Mouse (Mus musculus) MEL (cell line): ENCODE measurements around the gene Slc9a2. TPM values are rescaled to one million over a fixed set of nuclear protein-coding genes. Genes with fewer than 3 reads are reported as not detected.
"Not testable (repeated sequence)": the region's sequence is repeated elsewhere in the genome, so short reads cannot be mapped to it uniquely, and the experiment has no call there.

Experiments
- DNase-seq: peaks from one replicate; pipeline ENCODE4 v3.0.0; 2011; ENCODE audit warnings: low read depth, low spot score
- H3K27ac ChIP-seq: 2 replicates; pipeline ENCODE4 v1.5.1; 2012; ENCODE audit warnings: low read depth, mild to moderate bottlenecking, control low read depth, low read length, moderate library complexity; ENCODE audit not compliant: control insufficient read depth
- H3K27me3 ChIP-seq, 2 experiments: fragments of 150-350 bp in 1 of 2; sonication (generic) in 1 of 2; 2 replicates each; pipeline ENCODE4 v1.6.1; 2012; ENCODE audit warnings: low read length in 2 of 2, mild to moderate bottlenecking in 2 of 2, improper control_type of control experiment in 1 of 2, moderate library complexity in 1 of 2; ENCODE audit not compliant: insufficient read depth in 2 of 2, control insufficient read depth in 1 of 2
- H3K36me3 ChIP-seq, 2 experiments: 2 replicates each; pipeline ENCODE4 v1.6.1; 2012 to 2014; ENCODE audit warnings: low read length in 2 of 2, improper control_type of control experiment in 1 of 2, inconsistent platforms in 1 of 2, mild to moderate bottlenecking in 1 of 2; ENCODE audit not compliant: insufficient read depth in 2 of 2, control insufficient read depth in 1 of 2
- H3K4me1 ChIP-seq, 2 experiments: fragments of 150-350 bp in 1 of 2; sonication (generic) in 1 of 2; 2 replicates each; pipeline ENCODE4 v1.6.1; 2012; ENCODE audit warnings: low read length in 2 of 2, improper control_type of control experiment in 1 of 2, mild to moderate bottlenecking in 1 of 2; ENCODE audit not compliant: insufficient read depth in 2 of 2, control insufficient read depth in 1 of 2
- H3K4me3 ChIP-seq, 2 experiments: fragments of 150-350 bp in 1 of 2; sonication (generic) in 1 of 2; 2 replicates each; pipeline ENCODE4 v1.5.1; 2012; ENCODE audit warnings: low read depth in 2 of 2, low read length in 2 of 2, mild to moderate bottlenecking in 2 of 2, moderate library complexity in 2 of 2, control low read depth in 1 of 2, improper control_type of control experiment in 1 of 2; ENCODE audit not compliant: control insufficient read depth in 1 of 2, insufficient read depth in 1 of 2
- H3K79me2 ChIP-seq: 2 replicates; pipeline ENCODE4 v1.6.1; 2012; ENCODE audit warnings: mild to moderate bottlenecking, low read length, moderate library complexity; ENCODE audit not compliant: control insufficient read depth, poor library complexity, insufficient read depth
- H3K9ac ChIP-seq: 2 replicates; pipeline ENCODE4 v1.6.1; 2012; ENCODE audit warnings: low read depth, mild to moderate bottlenecking, control low read depth, low read length, moderate library complexity; ENCODE audit not compliant: control insufficient read depth, poor library complexity, severe bottlenecking
- H3K9me3 ChIP-seq: fragments of 150-350 bp; sonication (generic); replicated peaks from 2 replicates; pipeline ENCODE4 v1.6.1; 2012; ENCODE audit warnings: mild to moderate bottlenecking, low read length, improper control_type of control experiment, moderate library complexity; ENCODE audit not compliant: insufficient read depth
- BHLHE40 ChIP-seq: IDR thresholded peaks from 2 replicates; pipeline ENCODE4 v1.6.1; 2012; ENCODE audit warnings: low read depth, mild to moderate bottlenecking, inconsistent platforms, low read length, improper control_type of control experiment, borderline replicate concordance
- ELF1 ChIP-seq: IDR thresholded peaks from 2 replicates; pipeline ENCODE4 v1.6.1; 2014; ENCODE audit warnings: low read depth, mild to moderate bottlenecking, inconsistent platforms, low read length, improper control_type of control experiment, moderate library complexity
- EP300 ChIP-seq, 2 experiments: IDR thresholded peaks; 2 replicates each; pipeline ENCODE4 v1.6.1; 2011; ENCODE audit warnings: improper control_type of control experiment in 2 of 2, low read length in 2 of 2, low read depth in 1 of 2, mild to moderate bottlenecking in 1 of 2
- HCFC1 ChIP-seq: IDR thresholded peaks from 2 replicates; pipeline ENCODE4 v1.6.1; 2012; ENCODE audit warnings: low read depth, mild to moderate bottlenecking, inconsistent platforms, low read length, improper control_type of control experiment, moderate library complexity
- JUND ChIP-seq: IDR thresholded peaks from 2 replicates; pipeline ENCODE4 v1.6.1; 2011; ENCODE audit warnings: low read depth, mild to moderate bottlenecking, improper control_type of control experiment, low read length
- MAX ChIP-seq: IDR thresholded peaks from 2 replicates; pipeline ENCODE4 v1.6.1; 2011; ENCODE audit warnings: low read length, improper control_type of control experiment
- MEF2A ChIP-seq: IDR thresholded peaks from 2 replicates; pipeline ENCODE4 v1.6.1; 2014; ENCODE audit warnings: low read depth, mild to moderate bottlenecking, inconsistent platforms, low read length, improper control_type of control experiment; ENCODE audit not compliant: poor library complexity, insufficient replicate concordance, severe bottlenecking; ENCODE audit errors: extremely low read depth
- MYC ChIP-seq: IDR thresholded peaks from 2 replicates; pipeline ENCODE4 v1.6.1; 2011; ENCODE audit warnings: low read depth, mild to moderate bottlenecking, low read length, improper control_type of control experiment, moderate library complexity
- NRF1 ChIP-seq: IDR thresholded peaks from 2 replicates; pipeline ENCODE4 v1.6.1; 2014; ENCODE audit warnings: low read depth, mild to moderate bottlenecking, inconsistent platforms, low read length, improper control_type of control experiment, moderate library complexity; ENCODE audit not compliant: poor library complexity, insufficient read depth, severe bottlenecking
- POLR2AphosphoS2 ChIP-seq: IDR thresholded peaks from 2 replicates; pipeline ENCODE4 v1.6.1; 2011; ENCODE audit warnings: low read length, improper control_type of control experiment
- POLR2AphosphoS5 ChIP-seq: IDR thresholded peaks from 2 replicates; pipeline ENCODE4 v1.6.1; 2012; ENCODE audit warnings: low read depth, borderline replicate concordance, mild to moderate bottlenecking, inconsistent platforms, low read length, moderate library complexity, mixed read lengths
- TBP ChIP-seq: IDR thresholded peaks from 2 replicates; pipeline ENCODE4 v1.8.0; 2011; ENCODE audit warnings: low read depth, low read length, improper control_type of control experiment
- TCF12 ChIP-seq: IDR thresholded peaks from 2 replicates; pipeline ENCODE4 v1.6.1; 2014; ENCODE audit warnings: low read depth, mild to moderate bottlenecking, inconsistent platforms, low read length, improper control_type of control experiment, moderate library complexity
- UBTF ChIP-seq: IDR thresholded peaks from 2 replicates; pipeline ENCODE4 v1.6.1; 2012; ENCODE audit warnings: low read depth, mild to moderate bottlenecking, inconsistent platforms, low read length, improper control_type of control experiment, moderate library complexity, borderline replicate concordance; ENCODE audit not compliant: insufficient read depth
- USF2 ChIP-seq, 2 experiments: IDR thresholded peaks; 2 replicates each; pipeline ENCODE4 v1.6.1; 2011 to 2012; ENCODE audit warnings: improper control_type of control experiment in 2 of 2, low read length in 2 of 2, borderline replicate concordance in 1 of 2, inconsistent platforms in 1 of 2, low read depth in 1 of 2, mild to moderate bottlenecking in 1 of 2; ENCODE audit not compliant: insufficient read depth in 1 of 2
- ZMIZ1 ChIP-seq: IDR thresholded peaks from 2 replicates; pipeline ENCODE4 v1.6.1; 2012; ENCODE audit warnings: low read depth, mild to moderate bottlenecking, inconsistent platforms, low read length, improper control_type of control experiment, moderate library complexity
- ZNF384 ChIP-seq: IDR thresholded peaks from 2 replicates; pipeline ENCODE4 v1.6.1; 2012; ENCODE audit warnings: low read depth, mild to moderate bottlenecking, inconsistent platforms, low read length, improper control_type of control experiment
- polyA plus RNA-seq, 2 experiments: library from polyadenylated mRNA; stranded (reverse) in 1 of 2; unstranded in 1 of 2; fragments of >175 nt in 1 of 2; fragments of >200 nt in 1 of 2; gene quantifications; 2 replicates each; pipeline versions ENCODE4 v1.2.1 to v1.2.4; 2012; ENCODE audit warnings: low replicate concordance in 2 of 2, low read depth in 1 of 2; ENCODE audit not compliant: insufficient read length in 2 of 2, insufficient read depth in 1 of 2, missing spikeins in 1 of 2
- total RNA-seq: library from RNA; depleted of rRNA; stranded (reverse); fragments of 300-350 nt; gene quantifications from 2 replicates; pipeline ENCODE4 v1.2.3, GENCODE M21; 2012

Slc9a2 gene
- total and polyA plus RNA-seq, 3 experiments = not detected

DNA sequence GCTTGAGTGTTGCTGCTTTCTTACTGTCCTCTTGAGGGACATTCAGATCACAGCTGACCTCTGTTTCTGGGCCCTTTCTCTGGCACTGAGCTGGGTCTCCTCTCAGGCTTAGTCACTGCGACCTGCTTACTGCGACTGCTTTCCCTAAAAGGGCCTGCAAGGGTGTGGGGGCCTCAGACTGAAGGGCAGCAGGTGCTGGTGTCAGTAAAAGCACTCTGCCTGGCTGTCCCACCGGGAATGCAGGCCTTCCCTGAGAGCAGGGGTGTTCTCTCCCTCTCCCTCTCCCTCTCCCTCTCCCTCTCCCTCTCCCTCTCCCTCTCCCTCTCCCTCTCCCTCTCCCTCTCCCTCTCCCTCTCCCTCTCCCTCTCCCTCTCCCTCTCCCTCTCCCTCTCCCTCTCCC is 12.9 kb upstream of the Slc9a2 start:
- H3K4me1 ChIP-seq, H3K4me3 ChIP-seq, DNase-seq, H3K79me2 ChIP-seq, H3K36me3 ChIP-seq, H3K27ac ChIP-seq, H3K27me3 ChIP-seq, H3K9ac ChIP-seq, H3K9me3 ChIP-seq: not testable (repeated sequence)

DNA sequence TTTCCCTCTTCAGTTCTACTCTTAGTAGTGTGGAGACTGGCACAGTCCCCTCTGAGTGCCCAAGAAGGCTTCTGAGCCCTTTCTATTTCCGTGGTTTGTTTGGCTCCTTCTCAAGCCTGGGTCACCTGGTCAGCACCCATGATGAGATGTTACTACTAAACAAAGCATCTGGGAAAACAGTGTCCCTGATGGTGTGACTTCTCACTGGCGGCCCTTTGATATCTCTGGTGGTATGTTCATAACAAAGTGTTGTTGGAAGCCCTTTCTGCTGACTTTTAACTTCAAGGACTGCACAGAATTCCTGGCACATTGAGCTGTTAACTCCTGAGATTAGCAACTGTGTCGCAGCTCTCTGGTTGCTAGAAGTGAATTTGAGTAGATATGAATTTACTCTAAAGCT is 10.3 kb upstream of the Slc9a2 start:
- Histone ChIP-seq H3K4me3 (no peak overlapping the region), H3K79me2 (no peaks in the 10 kb centered on the region), H3K27ac (no peak overlapping the region), H3K9ac (no peak overlapping the region), H3K27me3 (no peaks in the 10 kb centered on the region), H3K4me1 (no peaks in the 10 kb centered on the region), H3K9me3 (no peaks in the 10 kb centered on the region), H3K36me3 (no peaks in the 10 kb centered on the region)
- no peak for DNase-seq
- TF ChIP-seq USF2 (IDR thresholded peaks at IDR 0.05; ENCODE audit: borderline replicate concordance in 1 of 2, insufficient read depth in 1 of 2, low read depth in 1 of 2, low read length in 2 of 2) = no peak
- TF ChIP-seq EP300 (IDR thresholded peaks at IDR 0.05; ENCODE audit: low read depth in 1 of 2, low read length in 2 of 2) = no peak
- TF ChIP-seq TBP = no peak
- TF ChIP-seq ZMIZ1 = no peak
- no peak for TF ChIP-seq JUND
- no peak for TF ChIP-seq MYC
- no peak for TF ChIP-seq ZNF384
- TF ChIP-seq TCF12 = no peak
- TF ChIP-seq BHLHE40 = no peak
- no peak for TF ChIP-seq UBTF
- TF ChIP-seq MAX = no peak
- no peak for TF ChIP-seq MEF2A
- no peak for TF ChIP-seq POLR2AphosphoS5
- no peak for TF ChIP-seq HCFC1
- no peak for TF ChIP-seq NRF1
- TF ChIP-seq POLR2AphosphoS2 = no peak
- TF ChIP-seq ELF1 = no peak
